Mouse (Mus musculus) MEL (cell line): ENCODE results near the gene Ktn1. TPM values are rescaled to one million over a fixed set of nuclear protein-coding genes. Genes with fewer than 3 reads are reported as not detected.

ENCODE experiments used
- DNase-seq: peaks from one replicate; pipeline ENCODE4 v3.0.0; 2011; ENCODE audit warnings: low read depth, low spot score
- H3K27ac ChIP-seq: 2 replicates; pipeline ENCODE4 v1.5.1; 2012; ENCODE audit warnings: low read depth, mild to moderate bottlenecking, control low read depth, low read length, moderate library complexity; ENCODE audit not compliant: control insufficient read depth
- H3K27me3 ChIP-seq, 2 experiments: fragments of 150-350 bp in 1 of 2; sonication (generic) in 1 of 2; 2 replicates each; pipeline ENCODE4 v1.6.1; 2012; ENCODE audit warnings: low read length in 2 of 2, mild to moderate bottlenecking in 2 of 2, improper control_type of control experiment in 1 of 2, moderate library complexity in 1 of 2; ENCODE audit not compliant: insufficient read depth in 2 of 2, control insufficient read depth in 1 of 2
- H3K36me3 ChIP-seq, 2 experiments: 2 replicates each; pipeline ENCODE4 v1.6.1; 2012 to 2014; ENCODE audit warnings: low read length in 2 of 2, improper control_type of control experiment in 1 of 2, inconsistent platforms in 1 of 2, mild to moderate bottlenecking in 1 of 2; ENCODE audit not compliant: insufficient read depth in 2 of 2, control insufficient read depth in 1 of 2
- H3K4me1 ChIP-seq, 2 experiments: fragments of 150-350 bp in 1 of 2; sonication (generic) in 1 of 2; 2 replicates each; pipeline ENCODE4 v1.6.1; 2012; ENCODE audit warnings: low read length in 2 of 2, improper control_type of control experiment in 1 of 2, mild to moderate bottlenecking in 1 of 2; ENCODE audit not compliant: insufficient read depth in 2 of 2, control insufficient read depth in 1 of 2
- H3K4me3 ChIP-seq, 2 experiments: fragments of 150-350 bp in 1 of 2; sonication (generic) in 1 of 2; 2 replicates each; pipeline ENCODE4 v1.5.1; 2012; ENCODE audit warnings: low read depth in 2 of 2, low read length in 2 of 2, mild to moderate bottlenecking in 2 of 2, moderate library complexity in 2 of 2, control low read depth in 1 of 2, improper control_type of control experiment in 1 of 2; ENCODE audit not compliant: control insufficient read depth in 1 of 2, insufficient read depth in 1 of 2
- H3K79me2 ChIP-seq: 2 replicates; pipeline ENCODE4 v1.6.1; 2012; ENCODE audit warnings: mild to moderate bottlenecking, low read length, moderate library complexity; ENCODE audit not compliant: control insufficient read depth, poor library complexity, insufficient read depth
- H3K9ac ChIP-seq: 2 replicates; pipeline ENCODE4 v1.6.1; 2012; ENCODE audit warnings: low read depth, mild to moderate bottlenecking, control low read depth, low read length, moderate library complexity; ENCODE audit not compliant: control insufficient read depth, poor library complexity, severe bottlenecking
- H3K9me3 ChIP-seq: fragments of 150-350 bp; sonication (generic); replicated peaks from 2 replicates; pipeline ENCODE4 v1.6.1; 2012; ENCODE audit warnings: mild to moderate bottlenecking, low read length, improper control_type of control experiment, moderate library complexity; ENCODE audit not compliant: insufficient read depth
- BHLHE40 ChIP-seq: IDR thresholded peaks from 2 replicates; pipeline ENCODE4 v1.6.1; 2012; ENCODE audit warnings: low read depth, mild to moderate bottlenecking, inconsistent platforms, low read length, improper control_type of control experiment, borderline replicate concordance
- CTCF ChIP-seq, 3 experiments: IDR thresholded peaks in 2 of 3; conservative IDR thresholded peaks in 1 of 3; 2 replicates each; pipeline ENCODE4 v1.5.1; 2011 to 2012; ENCODE audit warnings: low read length in 3 of 3, low read depth in 2 of 3, mild to moderate bottlenecking in 2 of 3, improper control_type of control experiment in 1 of 3, inconsistent platforms in 1 of 3, mixed read lengths in 1 of 3, moderate library complexity in 1 of 3; ENCODE audit not compliant: control insufficient read depth in 1 of 3, insufficient read depth in 1 of 3, poor library complexity in 1 of 3, severe bottlenecking in 1 of 3
- MXI1 ChIP-seq: IDR thresholded peaks from 2 replicates; pipeline ENCODE4 v1.6.1; 2011; ENCODE audit warnings: mild to moderate bottlenecking, low read depth, low read length, improper control_type of control experiment
- NELFE ChIP-seq: IDR thresholded peaks from 2 replicates; pipeline ENCODE4 v1.6.1; 2011; ENCODE audit warnings: low read depth, low read length, improper control_type of control experiment
- NRF1 ChIP-seq: IDR thresholded peaks from 2 replicates; pipeline ENCODE4 v1.6.1; 2014; ENCODE audit warnings: low read depth, mild to moderate bottlenecking, inconsistent platforms, low read length, improper control_type of control experiment, moderate library complexity; ENCODE audit not compliant: poor library complexity, insufficient read depth, severe bottlenecking
- POLR2A ChIP-seq, 2 experiments: IDR thresholded peaks; 2 replicates each; pipeline ENCODE4 v1.6.1; 2011 to 2012; ENCODE audit warnings: low read length in 2 of 2, mild to moderate bottlenecking in 2 of 2, control low read depth in 1 of 2, improper control_type of control experiment in 1 of 2, low read depth in 1 of 2, moderate library complexity in 1 of 2; ENCODE audit not compliant: control insufficient read depth in 1 of 2, insufficient read depth in 1 of 2, poor library complexity in 1 of 2
- POLR2AphosphoS2 ChIP-seq: IDR thresholded peaks from 2 replicates; pipeline ENCODE4 v1.6.1; 2011; ENCODE audit warnings: low read length, improper control_type of control experiment
- POLR2AphosphoS5 ChIP-seq: IDR thresholded peaks from 2 replicates; pipeline ENCODE4 v1.6.1; 2012; ENCODE audit warnings: low read depth, borderline replicate concordance, mild to moderate bottlenecking, inconsistent platforms, low read length, moderate library complexity, mixed read lengths
- RAD21 ChIP-seq: IDR thresholded peaks from 2 replicates; pipeline ENCODE4 v1.6.1; 2011; ENCODE audit warnings: mild to moderate bottlenecking, low read depth, low read length, improper control_type of control experiment
- SMC3 ChIP-seq: IDR thresholded peaks from 2 replicates; pipeline ENCODE4 v1.6.1; 2011; ENCODE audit warnings: low read depth, low read length, improper control_type of control experiment
- TAL1 ChIP-seq: IDR thresholded peaks from 2 replicates; pipeline ENCODE4 v1.6.1; 2012; ENCODE audit warnings: mild to moderate bottlenecking, inconsistent platforms, low read length, moderate library complexity, mixed read lengths
- TCF12 ChIP-seq: IDR thresholded peaks from 2 replicates; pipeline ENCODE4 v1.6.1; 2014; ENCODE audit warnings: low read depth, mild to moderate bottlenecking, inconsistent platforms, low read length, improper control_type of control experiment, moderate library complexity
- USF2 ChIP-seq, 2 experiments: IDR thresholded peaks; 2 replicates each; pipeline ENCODE4 v1.6.1; 2011 to 2012; ENCODE audit warnings: improper control_type of control experiment in 2 of 2, low read length in 2 of 2, borderline replicate concordance in 1 of 2, inconsistent platforms in 1 of 2, low read depth in 1 of 2, mild to moderate bottlenecking in 1 of 2; ENCODE audit not compliant: insufficient read depth in 1 of 2
- ZC3H11A ChIP-seq: IDR thresholded peaks from 2 replicates; pipeline ENCODE4 v1.6.1; 2012; ENCODE audit warnings: low read depth, mild to moderate bottlenecking, inconsistent platforms, low read length, improper control_type of control experiment
- ZKSCAN1 ChIP-seq: IDR thresholded peaks from 2 replicates; pipeline ENCODE4 v1.6.1; 2012; ENCODE audit warnings: low read depth, mild to moderate bottlenecking, inconsistent platforms, low read length, improper control_type of control experiment, moderate library complexity
- ZMIZ1 ChIP-seq: IDR thresholded peaks from 2 replicates; pipeline ENCODE4 v1.6.1; 2012; ENCODE audit warnings: low read depth, mild to moderate bottlenecking, inconsistent platforms, low read length, improper control_type of control experiment, moderate library complexity
- ZNF384 ChIP-seq: IDR thresholded peaks from 2 replicates; pipeline ENCODE4 v1.6.1; 2012; ENCODE audit warnings: low read depth, mild to moderate bottlenecking, inconsistent platforms, low read length, improper control_type of control experiment
- polyA plus RNA-seq, 2 experiments: library from polyadenylated mRNA; stranded (reverse) in 1 of 2; unstranded in 1 of 2; fragments of >175 nt in 1 of 2; fragments of >200 nt in 1 of 2; gene quantifications; 2 replicates each; pipeline versions ENCODE4 v1.2.1 to v1.2.4; 2012; ENCODE audit warnings: low replicate concordance in 2 of 2, low read depth in 1 of 2; ENCODE audit not compliant: insufficient read length in 2 of 2, insufficient read depth in 1 of 2, missing spikeins in 1 of 2
- total RNA-seq: library from RNA; depleted of rRNA; stranded (reverse); fragments of 300-350 nt; gene quantifications from 2 replicates; pipeline ENCODE4 v1.2.3, GENCODE M21; 2012

Gene Ktn1
- total and polyA plus RNA-seq, 3 experiments: 27.0 to 168 (median 40.3) TPM

GRCm38 (mm10) chr14:47771496-47771895, 123.2 kb downstream of the Ktn1 start:
- H3K36me3 ChIP-seq: no peaks in the 10 kb centered on the region
- no peak overlapping the region for H3K4me3 ChIP-seq
- no peak overlapping the region for H3K27ac ChIP-seq
- peaks cover 0 to 2% of the 10 kb centered on the region in 2 experiments; a peak in 1 of 4 replicates for H3K27me3 ChIP-seq
- no peaks in the 10 kb centered on the region for H3K4me1 ChIP-seq
- no peaks in the 10 kb centered on the region for H3K79me2 ChIP-seq
- TF ChIP-seq TAL1: no peak
- TF ChIP-seq SMC3: no peak
- no peak for TF ChIP-seq NELFE
- TF ChIP-seq TCF12: no peak
- TF ChIP-seq CTCF (IDR thresholded peaks at IDR 0.05 in 2 of 3, conservative IDR thresholded peaks at IDR 0.05 in 1 of 3; ENCODE audit: control insufficient read depth in 1 of 3, insufficient read depth in 1 of 3, low read depth in 2 of 3, low read length in 3 of 3, poor library complexity in 1 of 3, severe bottlenecking in 1 of 3): no peak
- TF ChIP-seq BHLHE40: no peak
- TF ChIP-seq ZKSCAN1: no peak
- TF ChIP-seq POLR2A (IDR thresholded peaks at IDR 0.05; ENCODE audit: control insufficient read depth in 1 of 2, insufficient read depth in 1 of 2, low read depth in 1 of 2, low read length in 2 of 2, poor library complexity in 1 of 2): no peak
- TF ChIP-seq NRF1: no peak
- TF ChIP-seq RAD21: no peak
- no peak for TF ChIP-seq ZMIZ1
- no peak for TF ChIP-seq ZNF384
- TF ChIP-seq, all 39 proteins: peak for 0
- no peaks in the 10 kb centered on the region for H3K9me3 ChIP-seq
- DNase-seq: no peak
- no peak overlapping the region for H3K9ac ChIP-seq

DNA sequence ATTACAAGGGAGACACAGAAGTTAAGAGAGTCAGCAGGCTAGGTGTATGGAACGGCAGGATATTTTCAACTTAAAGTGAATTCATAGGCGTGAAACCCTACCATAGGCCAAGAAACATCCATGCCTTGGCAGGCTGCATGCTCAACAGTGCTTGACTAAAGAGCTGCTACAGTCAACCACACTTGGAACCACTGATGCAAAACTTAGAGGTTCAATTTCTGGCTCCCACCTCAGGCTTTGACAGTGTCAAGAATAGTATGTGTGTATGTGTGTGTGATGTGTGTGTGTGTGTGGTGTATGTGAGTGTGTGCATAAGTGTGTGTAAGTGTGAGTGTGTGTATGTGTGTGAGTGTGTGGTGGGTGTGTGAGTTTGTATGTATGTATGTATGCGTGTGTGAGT, 127.3 kb downstream of the Ktn1 start:
- no peak for DNase-seq

More for the DNA sequence above, 127.3 kb downstream of the Ktn1 start:
- Histone ChIP-seq H3K4me3 (no peak overlapping the region), H3K79me2 (no peaks in the 10 kb centered on the region), H3K4me1 (no peaks in the 10 kb centered on the region), H3K36me3 (no peaks in the 10 kb centered on the region), H3K27ac (no peak overlapping the region), H3K9ac (no peak overlapping the region)
- no peak for TF ChIP-seq ZC3H11A
- TF ChIP-seq POLR2AphosphoS2: no peak
- TF ChIP-seq USF2 (IDR thresholded peaks at IDR 0.05; ENCODE audit: borderline replicate concordance in 1 of 2, insufficient read depth in 1 of 2, low read depth in 1 of 2, low read length in 2 of 2): no peak
- no peak for TF ChIP-seq MXI1
- TF ChIP-seq NRF1: no peak
- no peak for TF ChIP-seq POLR2AphosphoS5
- TF ChIP-seq, all 39 proteins: peak for 0
- Histone ChIP-seq H3K27me3 (0 out of 4 replicates have a peak, but pooled peaks cover 0 to 2% of the 10 kb centered on the region in 2 experiments), H3K9me3 (no peaks in the 10 kb centered on the region)
